Mouse (Mus musculus): ENCODE measurements at regions not wholly inside any gene's neighbourhood (a gene's known extent, or its start where the extent isn't known, plus 50 kb on each side); places are given as distances from the start of the nearest gene placed in this dataset.
"Not testable (repeated sequence)": the region's sequence is repeated elsewhere in the genome, so short reads cannot be mapped to it uniquely, and the experiment has no call there.

DNA sequence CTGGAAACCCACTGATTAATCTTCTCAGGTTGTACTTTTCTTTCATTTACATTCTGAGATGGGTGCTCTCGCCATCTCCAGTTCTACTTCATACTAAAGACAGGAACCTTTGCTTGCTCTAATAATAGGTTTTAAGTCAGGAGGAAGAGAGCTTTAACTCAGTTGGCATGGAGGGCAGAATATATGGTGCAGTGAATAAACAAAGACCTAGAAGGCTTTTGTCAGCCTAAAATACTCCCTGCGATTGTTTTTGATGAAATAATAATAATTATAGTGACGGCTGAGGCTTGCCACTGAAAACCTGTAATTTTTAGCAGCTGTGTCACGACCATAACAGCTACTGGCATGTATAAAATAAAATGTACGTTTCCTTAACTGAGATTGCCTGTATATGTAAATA is 327.9 kb upstream of the Cwc22 start:
- H3K4me1 ChIP-seq (ENCODE audit: control insufficient read depth, insufficient read depth, low read length): no peaks in the 10 kb centered on the region
- H3K27ac ChIP-seq (ENCODE audit: insufficient read depth, low read depth, low read length): no peak overlapping the region
- TF ChIP-seq POLR2A (IDR thresholded peaks at IDR 0.05; ENCODE audit: borderline replicate concordance, low read depth, low read length): no peak
- H3K4me3 ChIP-seq (ENCODE audit: insufficient read depth, low read length): no peak overlapping the region

DNA sequence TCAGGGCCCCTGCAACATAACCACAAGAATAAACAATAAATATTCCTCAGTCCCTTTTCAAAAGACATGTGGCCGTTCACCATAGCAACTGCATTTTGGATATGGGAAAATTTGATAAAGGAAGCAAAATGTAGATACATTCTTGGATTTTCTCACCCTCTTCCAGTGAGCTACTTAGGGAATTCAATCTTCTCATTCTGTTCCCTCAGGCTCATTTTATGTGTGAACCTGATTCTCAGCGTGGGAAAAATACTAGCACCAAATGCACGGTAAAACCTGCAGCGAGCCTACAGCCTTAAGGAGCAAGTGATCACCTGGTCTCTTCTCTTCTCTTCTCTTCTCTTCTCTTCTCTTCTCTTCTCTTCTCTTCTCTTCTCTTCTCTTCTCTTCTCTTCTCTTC is 322.5 kb upstream of the Cwc22 start:
- Histone ChIP-seq H3K27ac (ENCODE audit: insufficient read depth, low read depth, low read length) (no peak overlapping the region), H3K4me1 (ENCODE audit: control insufficient read depth, insufficient read depth, low read length) (peaks cover 2% of the 10 kb centered on the region; the same call in 1 of the 2 replicates), H3K4me3 (ENCODE audit: insufficient read depth, low read length) (no peak overlapping the region)
- TF ChIP-seq POLR2A (IDR thresholded peaks at IDR 0.05; ENCODE audit: borderline replicate concordance, low read depth, low read length): no peak
- no peak for TF ChIP-seq CTCF (IDR thresholded peaks at IDR 0.05; ENCODE audit: low read depth, low read length)

DNA sequence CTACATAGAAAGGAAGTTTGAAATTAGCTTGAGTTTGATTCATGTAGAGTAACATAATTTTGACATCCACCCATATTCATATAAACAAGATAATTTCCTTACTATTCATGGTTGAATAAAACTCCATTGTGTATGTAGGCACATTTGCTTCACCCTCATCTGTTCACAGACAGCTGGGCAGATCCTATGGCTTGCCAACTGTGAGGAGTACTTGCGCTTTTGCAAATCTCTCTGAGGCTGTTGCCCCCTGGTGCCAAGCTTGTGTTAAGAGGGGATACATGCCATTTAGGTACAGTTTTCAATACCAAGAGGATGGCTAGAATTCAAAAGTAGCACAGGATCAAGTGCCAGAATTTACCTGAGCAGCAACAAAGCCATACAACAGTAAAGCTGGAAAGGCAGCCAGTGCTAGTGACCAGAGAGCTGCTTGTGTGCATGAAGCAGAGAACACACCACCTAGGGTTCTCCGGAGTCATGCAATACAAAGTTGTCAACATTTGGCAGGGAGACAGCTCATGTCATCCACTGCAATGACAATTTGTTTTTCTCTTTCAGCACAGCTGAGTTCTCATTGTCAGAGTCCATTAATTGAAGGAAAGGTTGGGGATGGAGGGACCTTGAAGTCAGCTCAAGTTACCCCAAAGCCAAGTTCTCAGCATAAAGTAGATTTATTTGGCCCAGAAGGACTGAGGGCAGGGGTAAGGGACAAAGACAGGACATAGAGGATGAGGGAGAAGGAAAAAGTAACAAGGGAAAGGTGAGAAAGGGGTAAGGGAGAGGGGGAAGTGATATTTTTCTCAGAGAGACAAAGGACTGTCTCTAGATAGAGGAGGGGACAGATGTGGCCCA is 321.6 kb upstream of the Cwc22 start:
- H3K27ac ChIP-seq (ENCODE audit: insufficient read depth, low read depth, low read length): no peak overlapping the region
- H3K4me3 ChIP-seq (ENCODE audit: insufficient read depth, low read length): no peak overlapping the region
- TF ChIP-seq CTCF (IDR thresholded peaks at IDR 0.05; ENCODE audit: low read depth, low read length) (no peak), POLR2A (IDR thresholded peaks at IDR 0.05; ENCODE audit: borderline replicate concordance, low read depth, low read length) (no peak)
- H3K4me1 ChIP-seq (ENCODE audit: control insufficient read depth, insufficient read depth, low read length): peaks cover 2% of the 10 kb centered on the region; the same call in 1 of the 2 replicates

DNA sequence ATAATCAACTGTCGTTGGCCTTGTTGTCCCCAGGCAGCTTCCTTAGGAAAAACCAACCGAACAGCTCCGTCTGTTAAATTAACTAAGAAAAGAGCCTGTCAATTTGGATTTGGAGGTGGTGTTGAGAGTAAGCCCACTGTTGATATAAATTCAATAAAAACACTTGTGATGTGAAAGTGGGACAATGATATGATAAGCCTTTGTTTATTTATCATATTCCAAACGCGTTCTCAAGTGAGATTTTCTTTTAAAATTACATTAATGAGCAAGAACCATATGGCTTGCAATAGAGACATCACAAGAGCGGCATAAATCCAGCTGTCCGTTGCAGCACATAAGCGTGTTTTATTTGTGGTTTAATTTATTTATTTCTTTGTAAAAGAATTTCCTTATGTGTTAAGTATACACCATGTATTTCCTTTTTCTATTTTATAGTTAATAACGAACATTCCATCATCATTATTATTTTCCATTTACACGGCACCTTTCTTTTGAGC is 307.5 kb upstream of the Cwc22 start:
- H3K27ac ChIP-seq (ENCODE audit: insufficient read depth, low read depth, low read length): no peak overlapping the region
- TF ChIP-seq POLR2A (IDR thresholded peaks at IDR 0.05; ENCODE audit: borderline replicate concordance, low read depth, low read length) (no peak), CTCF (IDR thresholded peaks at IDR 0.05; ENCODE audit: low read depth, low read length) (no peak)
- no peaks in the 10 kb centered on the region for H3K4me1 ChIP-seq (ENCODE audit: control insufficient read depth, insufficient read depth, low read length)
- H3K4me3 ChIP-seq (ENCODE audit: insufficient read depth, low read length): no peak overlapping the region

DNA sequence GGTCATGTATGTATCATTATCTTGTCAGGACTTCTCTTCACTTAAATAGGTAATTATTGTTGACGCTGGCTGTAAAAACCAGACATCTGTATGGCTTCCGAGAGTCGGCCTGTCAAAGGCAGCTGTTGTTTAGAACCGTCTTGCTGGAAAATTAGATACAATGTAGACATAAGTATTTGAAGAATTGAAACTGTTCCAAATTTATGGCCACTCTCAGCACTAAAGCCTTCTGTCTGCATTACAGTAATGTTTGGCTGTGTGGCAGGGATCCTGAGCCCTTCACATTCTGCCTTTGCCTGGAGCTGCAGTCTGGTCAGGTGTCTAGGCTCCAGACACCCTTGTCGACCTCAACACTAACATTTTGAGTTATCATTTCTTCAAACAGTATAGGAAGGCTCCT is 300.2 kb upstream of the Cwc22 start:
- no peak overlapping the region for H3K4me3 ChIP-seq (ENCODE audit: insufficient read depth, low read length)
- TF ChIP-seq POLR2A (IDR thresholded peaks at IDR 0.05; ENCODE audit: borderline replicate concordance, low read depth, low read length) (no peak), CTCF (IDR thresholded peaks at IDR 0.05; ENCODE audit: low read depth, low read length) (no peak)
- H3K27ac ChIP-seq (ENCODE audit: insufficient read depth, low read depth, low read length): no peak overlapping the region
- H3K4me1 ChIP-seq (ENCODE audit: control insufficient read depth, insufficient read depth, low read length): no peaks in the 10 kb centered on the region

DNA sequence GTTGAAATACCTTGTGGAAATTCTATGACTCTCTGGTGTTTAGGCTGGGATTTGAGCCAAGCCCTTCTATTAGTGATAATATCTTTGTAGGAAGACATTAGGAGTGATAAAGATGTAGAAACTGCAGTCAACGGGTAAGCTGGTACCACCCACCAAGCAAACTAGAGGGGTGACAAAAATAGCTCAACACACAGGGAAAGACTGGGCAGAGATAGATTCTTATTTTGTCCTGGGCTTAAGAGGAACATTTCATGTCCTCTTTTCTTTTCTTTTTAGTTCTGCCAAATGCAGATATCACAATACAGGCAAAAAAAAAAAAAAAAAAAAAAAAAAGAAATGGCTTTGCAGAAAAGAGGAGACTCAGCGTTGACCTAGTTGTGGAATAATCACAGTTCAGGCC is 294.1 kb upstream of the Cwc22 start:
- Histone ChIP-seq H3K27ac (ENCODE audit: insufficient read depth, low read depth, low read length) (no peak overlapping the region), H3K4me3 (ENCODE audit: insufficient read depth, low read length) (no peak overlapping the region), H3K4me1 (ENCODE audit: control insufficient read depth, insufficient read depth, low read length) (no peaks in the 10 kb centered on the region)
- TF ChIP-seq POLR2A (IDR thresholded peaks at IDR 0.05; ENCODE audit: borderline replicate concordance, low read depth, low read length) (no peak), CTCF (IDR thresholded peaks at IDR 0.05; ENCODE audit: low read depth, low read length) (no peak)

DNA sequence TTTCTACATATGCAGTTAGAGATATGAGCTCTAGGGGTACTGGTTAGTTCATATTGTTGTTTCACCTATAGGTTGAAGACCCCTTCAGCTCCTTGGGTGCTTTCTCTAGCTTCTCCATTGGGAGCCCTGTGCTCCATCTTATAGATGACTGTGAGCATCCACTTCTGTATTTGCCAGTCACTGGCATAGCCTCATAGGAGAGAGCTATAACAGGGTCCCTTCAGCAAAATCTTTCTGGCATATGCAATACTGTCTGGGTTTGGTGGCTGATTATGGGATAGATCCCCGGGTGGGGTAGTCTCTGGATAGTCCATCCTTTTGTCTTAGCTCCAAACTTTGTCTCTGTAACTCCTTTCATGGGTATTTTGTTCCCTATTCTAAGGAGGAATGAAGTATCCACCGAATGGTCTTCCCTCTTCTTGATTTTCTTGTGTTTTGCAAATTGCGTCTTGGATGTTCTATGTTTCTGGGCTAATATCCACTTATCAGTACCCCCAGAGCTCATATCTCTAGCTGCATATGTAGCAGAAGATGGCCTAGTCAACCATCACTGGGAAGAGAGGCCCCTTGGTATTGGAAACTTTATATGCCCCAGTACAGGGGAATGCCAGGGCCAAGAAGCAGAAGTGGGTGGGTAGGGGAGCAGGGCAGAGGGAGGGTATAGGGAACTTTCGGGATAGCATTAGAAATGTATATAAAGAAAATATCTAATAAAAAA is 279.4 kb upstream of the Cwc22 start:
- not testable (repeated sequence) for H3K27ac ChIP-seq (ENCODE audit: insufficient read depth, low read depth, low read length); H3K4me1 ChIP-seq (ENCODE audit: control insufficient read depth, insufficient read depth, low read length); H3K4me3 ChIP-seq (ENCODE audit: insufficient read depth, low read length)

DNA sequence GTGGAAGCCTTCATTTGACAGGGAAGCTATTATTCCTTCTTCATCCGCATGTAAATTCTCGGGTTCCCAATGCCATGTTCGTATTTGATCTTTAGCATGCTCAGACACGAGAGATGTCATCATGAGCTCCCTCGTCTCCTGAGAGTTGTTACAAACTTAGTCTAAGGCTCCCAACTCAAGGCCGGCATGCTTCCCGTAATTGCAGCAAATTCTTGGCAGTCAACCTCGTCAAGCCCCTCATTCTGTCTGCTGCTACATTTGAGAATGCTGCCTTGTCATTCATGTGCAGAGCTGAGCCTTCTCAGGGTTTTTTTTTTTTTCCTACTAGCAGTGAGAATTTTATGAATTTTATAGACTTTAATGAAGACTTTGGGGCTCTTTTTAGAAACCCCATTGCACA is 268.3 kb upstream of the Cwc22 start:
- no peak overlapping the region for H3K4me3 ChIP-seq (ENCODE audit: insufficient read depth, low read length)
- H3K27ac ChIP-seq (ENCODE audit: insufficient read depth, low read depth, low read length): no peak overlapping the region
- H3K4me1 ChIP-seq (ENCODE audit: control insufficient read depth, insufficient read depth, low read length): peaks cover 6% of the 10 kb centered on the region
- TF ChIP-seq POLR2A (IDR thresholded peaks at IDR 0.05; ENCODE audit: borderline replicate concordance, low read depth, low read length): no peak
- TF ChIP-seq CTCF (IDR thresholded peaks at IDR 0.05; ENCODE audit: low read depth, low read length): no peak

DNA sequence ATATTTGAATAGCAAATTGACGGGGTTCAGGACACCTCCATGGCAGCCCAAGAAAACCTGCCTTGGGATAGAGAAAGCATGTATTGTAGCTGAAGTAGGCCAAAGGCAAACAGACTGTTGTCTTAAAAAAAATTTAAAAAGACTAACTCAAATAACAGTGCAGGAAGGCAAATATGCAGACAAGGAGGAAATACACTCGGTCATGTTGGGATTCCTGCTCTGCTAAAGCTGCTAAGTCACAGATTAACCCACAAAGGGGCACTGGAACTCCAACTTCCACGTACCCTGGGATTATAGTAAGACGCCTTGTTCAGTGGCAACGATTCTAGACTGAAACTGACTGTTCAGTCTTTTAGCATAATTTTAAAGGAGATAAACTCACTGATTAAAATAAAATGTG is 258.9 kb upstream of the Cwc22 start:
- Histone ChIP-seq H3K27ac (ENCODE audit: insufficient read depth, low read depth, low read length) (no peak overlapping the region), H3K4me3 (ENCODE audit: insufficient read depth, low read length) (no peak overlapping the region), H3K4me1 (ENCODE audit: control insufficient read depth, insufficient read depth, low read length) (no peaks in the 10 kb centered on the region)
- TF ChIP-seq CTCF (IDR thresholded peaks at IDR 0.05; ENCODE audit: low read depth, low read length) (no peak), POLR2A (IDR thresholded peaks at IDR 0.05; ENCODE audit: borderline replicate concordance, low read depth, low read length) (no peak)

DNA sequence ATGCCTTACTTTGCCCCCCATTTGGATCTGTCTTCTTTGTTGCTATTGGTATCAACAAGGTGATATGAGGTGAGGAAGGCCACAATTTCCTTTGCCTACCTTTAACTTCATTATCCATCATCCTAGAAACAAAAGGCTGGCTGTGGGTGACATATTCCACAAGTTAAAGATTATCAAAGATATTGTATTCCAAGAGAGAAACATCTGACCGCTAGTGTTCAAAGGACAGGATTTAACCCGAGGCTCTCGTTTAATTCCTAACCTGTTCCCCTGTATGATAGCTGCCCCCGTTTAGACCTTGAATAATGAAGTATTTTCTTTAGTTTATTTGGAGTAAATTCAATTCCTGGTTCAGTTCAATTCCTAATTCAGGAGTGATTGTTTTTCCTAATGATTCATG is 249.8 kb upstream of the Cwc22 start:
- Histone ChIP-seq H3K4me3 (ENCODE audit: insufficient read depth, low read length) (no peak overlapping the region), H3K27ac (ENCODE audit: insufficient read depth, low read depth, low read length) (no peak overlapping the region), H3K4me1 (ENCODE audit: control insufficient read depth, insufficient read depth, low read length) (no peaks in the 10 kb centered on the region)
- no peak for TF ChIP-seq POLR2A (IDR thresholded peaks at IDR 0.05; ENCODE audit: borderline replicate concordance, low read depth, low read length)
- TF ChIP-seq CTCF (IDR thresholded peaks at IDR 0.05; ENCODE audit: low read depth, low read length): no peak

All from bone marrow macrophage, adult 2 months (primary cell).